Mouse (Mus musculus): ENCODE measurements around the gene Apol6.

DNA sequence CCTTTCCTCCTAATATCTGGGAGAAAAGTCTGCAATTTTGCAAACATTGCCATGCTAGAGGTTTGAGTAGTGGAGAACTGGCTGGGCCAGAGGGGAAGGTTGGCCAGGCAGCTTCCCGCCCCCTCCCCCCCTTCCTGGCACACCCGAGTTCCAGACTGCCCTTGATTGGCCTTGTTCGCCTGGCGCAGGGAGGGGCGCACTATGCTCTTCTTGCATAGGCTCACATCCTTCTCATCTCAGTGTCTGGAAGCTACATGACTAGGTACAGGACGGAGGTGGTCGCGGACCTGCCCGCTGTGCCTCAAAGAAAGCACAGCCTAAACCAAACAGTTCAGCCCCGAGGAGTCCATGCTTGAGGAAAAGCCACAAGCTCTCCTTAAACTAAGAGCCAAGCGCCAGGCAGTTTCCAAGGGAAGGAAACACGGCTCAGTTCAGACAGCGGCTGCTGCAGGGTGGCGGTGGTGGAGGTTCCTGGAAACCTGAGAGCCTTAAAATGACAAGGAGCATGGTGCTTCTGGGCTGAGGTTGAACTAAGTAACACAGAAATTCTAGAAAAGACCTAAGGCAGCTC, 36.2 kb downstream of the Apol6 start:
- no peak for TF ChIP-seq CTCF (conservative IDR thresholded peaks at IDR 0.05 in 1 of 2, IDR thresholded peaks at IDR 0.05 in 1 of 2; ENCODE audit: low read depth in 2 of 2, low read length in 2 of 2)
- TF ChIP-seq RAD21 (IDR thresholded peaks at IDR 0.05; ENCODE audit: low read depth, low read length) = no peak
- TF ChIP-seq CHD2 (IDR thresholded peaks at IDR 0.05; ENCODE audit: low read length) = no peak
- no peak for TF ChIP-seq ELF1 (IDR thresholded peaks at IDR 0.05; ENCODE audit: low read depth, low read length)
- TF ChIP-seq USF1 (IDR thresholded peaks at IDR 0.05; ENCODE audit: low read depth, low read length) = no peak
- no peak for TF ChIP-seq SIN3A (IDR thresholded peaks at IDR 0.05; ENCODE audit: low read length)
- no peak for TF ChIP-seq MAFK (IDR thresholded peaks at IDR 0.05; ENCODE audit: insufficient replicate concordance, low read length)
- TF ChIP-seq EP300 (IDR thresholded peaks at IDR 0.05; ENCODE audit: low read length) = no peak
- no peak for TF ChIP-seq BHLHE40 (IDR thresholded peaks at IDR 0.05; ENCODE audit: low read depth, low read length)
- no peak for TF ChIP-seq MEF2A (IDR thresholded peaks at IDR 0.05; ENCODE audit: borderline replicate concordance, low read depth, low read length)
- TF ChIP-seq MAX (IDR thresholded peaks at IDR 0.05; ENCODE audit: low read length) = no peak
- no peak for TF ChIP-seq MAZ (IDR thresholded peaks at IDR 0.05; ENCODE audit: low read depth, low read length)

Data from CH12.LX (cell line).